Mouse (Mus musculus) midbrain, embryonic 14.5 days (tissue): ENCODE results near the gene Cldn22. TPM values are rescaled to one million over a fixed set of nuclear protein-coding genes. Genes with fewer than 3 reads are reported as not detected.
A peak's percentile ranks its signal among the peaks of the same experiment; 100 is the strongest.

Experiments
- ATAC-seq: fragments of 200-750 bp; cut with Nextera tagmentation; 2 replicates; pipeline ENCODE4 v1.8.0; 2017; ENCODE audit warnings: moderate number of reproducible peaks, moderate library complexity; ENCODE audit not compliant: low FRiP score, low TSS enrichment
- DNase-seq: peaks from one replicate; pipeline ENCODE4 v3.0.0-alpha.2; 2015
- H3K27ac ChIP-seq: fragments of 300-500 bp; sonication (generic); replicated peaks from 2 replicates; pipeline ENCODE4 v1.5.1; 2014; ENCODE audit warnings: mild to moderate bottlenecking, low read depth, low read length, moderate library complexity
- H3K27me3 ChIP-seq: fragments of 300-500 bp; sonication (generic); 2 replicates; pipeline ENCODE4 v1.6.1; 2014; ENCODE audit warnings: low read length, control low read depth, mixed read lengths; ENCODE audit not compliant: control insufficient read depth, insufficient read depth
- H3K36me3 ChIP-seq: fragments of 300-500 bp; sonication (generic); 2 replicates; pipeline ENCODE4 v1.6.1; 2014; ENCODE audit warnings: low read length, control low read depth; ENCODE audit not compliant: control insufficient read depth, insufficient read depth
- H3K4me1 ChIP-seq: fragments of 300-500 bp; sonication (generic); 2 replicates; pipeline ENCODE4 v1.6.1; 2014; ENCODE audit warnings: mild to moderate bottlenecking, antibody characterized with exemption, low read length, control low read depth; ENCODE audit not compliant: control insufficient read depth, insufficient read depth
- H3K4me2 ChIP-seq: fragments of 300-500 bp; sonication (generic); 2 replicates; pipeline ENCODE4 v1.6.1; 2014; ENCODE audit warnings: mild to moderate bottlenecking, low read length, moderate library complexity
- H3K4me3 ChIP-seq: fragments of 300-500 bp; sonication (generic); replicated peaks from 2 replicates; pipeline ENCODE4 v1.5.1; 2014; ENCODE audit warnings: low read depth, low read length
- H3K9ac ChIP-seq: fragments of 300-500 bp; sonication (generic); replicated peaks from 2 replicates; pipeline ENCODE4 v1.6.1; 2014; ENCODE audit warnings: mild to moderate bottlenecking, low read length, moderate library complexity
- H3K9me3 ChIP-seq: fragments of 300-500 bp; sonication (generic); 2 replicates; pipeline ENCODE4 v1.6.1; 2016; ENCODE audit warnings: low read length, control low read depth, mixed read lengths; ENCODE audit not compliant: control insufficient read depth
- WGBS: fragments of 180-500 bp; shearing (Covaris S2); extraction: QIAGEN DNeasy Blood & Tissue Kit; methylation state at CpG from one replicate; pipeline ENCODE4 v1.1.7; 2014; 5-methylcytosine and 5-hydroxymethylcytosine counted together
- polyA plus RNA-seq: library from polyadenylated mRNA; unstranded; fragments of >200 nt; fragmentation: Nextera tagmentation; extraction: Ambion mirVana; gene quantifications from 2 replicates; pipeline ENCODE4 v1.2.1, GENCODE M21; 2014

Cldn22 gene
- polyA plus RNA-seq, 1 experiment from 2014 or later: not detected

DNA sequence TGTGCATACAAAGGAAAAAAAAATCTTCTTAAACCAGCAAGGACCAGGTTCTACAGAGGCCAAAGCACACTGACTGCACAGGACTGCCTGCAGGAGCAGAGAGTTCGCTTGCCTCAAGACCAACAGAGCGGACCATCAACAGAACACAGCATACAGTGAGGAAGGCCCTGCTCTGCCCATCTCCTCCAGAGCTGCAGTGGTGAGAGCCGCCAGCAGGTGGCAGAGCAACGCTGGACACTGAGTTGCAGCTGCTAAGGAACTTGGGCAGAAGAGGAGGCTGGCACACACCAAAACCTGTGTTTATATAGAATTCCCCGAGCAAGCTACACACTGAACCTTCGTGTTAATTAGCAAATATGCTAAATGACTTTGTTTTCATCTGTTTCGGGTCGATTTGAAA is 42.8 kb downstream of the Cldn22 start:
- H3K36me3 ChIP-seq: peaks cover 10% of the 10 kb centered on the region; the same call in 1 of the 2 replicates
- no peak overlapping the region for H3K4me3 ChIP-seq
- WGBS: 28% methylated on average over 8 of the region's 8 CpGs
- no peaks in the 10 kb centered on the region for H3K4me1 ChIP-seq
- no peak overlapping the region for H3K4me2 ChIP-seq
- peak; percentile 92 for DNase-seq
- ATAC-seq: peak; percentile 75; the same call in 1 of the 2 replicates
- H3K9me3 ChIP-seq: no peaks in the 10 kb centered on the region
- H3K27me3 ChIP-seq: no peaks in the 10 kb centered on the region
- H3K27ac ChIP-seq: no peak overlapping the region
- H3K9ac ChIP-seq: no peak overlapping the region

GRCm38 (mm10) chr8:47872361-47873107 is 48.3 kb downstream of the Cldn22 start:
- Histone ChIP-seq H3K9me3 (no peaks in the 10 kb centered on the region), H3K9ac (no peak overlapping the region), H3K4me2 (no peak overlapping the region), H3K4me3 (no peak overlapping the region), H3K4me1 (no peaks in the 10 kb centered on the region), H3K27ac (no peak overlapping the region), H3K36me3 (no peaks in the 10 kb centered on the region), H3K27me3 (no peaks in the 10 kb centered on the region)
- DNase-seq (peak; percentile 85), ATAC-seq (peak; percentile 78; the same call in 1 of the 2 replicates)
- WGBS: 51% methylated on average over 13 of the region's 13 CpGs

- Histone ChIP-seq H3K9me3 (no peaks in the 10 kb centered on the region), H3K27me3 (no peaks in the 10 kb centered on the region), H3K4me2 (no peak overlapping the region), H3K4me3 (no peak overlapping the region), H3K27ac (no peak overlapping the region), H3K36me3 (no peaks in the 10 kb centered on the region), H3K4me1 (no peaks in the 10 kb centered on the region), H3K9ac (no peak overlapping the region)
- DNase-seq: no peak
- no peak for ATAC-seq
- 67% methylated on average over 13 of the region's 13 CpGs for WGBS
Measured at GRCm38 (mm10) chr8:47874497-47875178, 50.4 kb downstream of the Cldn22 start.

Other genes with a start within 250 kb of the Cldn22 start
- 6.4 and 7.4 TPM in 2 replicates for gene Ing2, start 148.9 kb upstream of the Cldn22 start, polyA plus RNA-seq
- gene Cdkn2aip, start 110.5 kb upstream of the Cldn22 start, polyA plus RNA-seq: 36.6 and 37.9 TPM in 2 replicates
- not detected in 2 replicates for gene Cldn24, start 2.3 kb upstream of the Cldn22 start, polyA plus RNA-seq
- 4.1 and 6.6 TPM in 2 replicates for gene Wwc2, start 166.4 kb downstream of the Cldn22 start, polyA plus RNA-seq